Mouse (Mus musculus) intestine, postnatal 0 days (tissue): ENCODE data around the gene Agfg1. TPM values are rescaled to one million over a fixed set of nuclear protein-coding genes. Genes with fewer than 3 reads are reported as not detected.

Experiments
- ATAC-seq: fragments of 200-750 bp; cut with Nextera tagmentation; 2 replicates; pipeline ENCODE4 v1.8.0; 2017; ENCODE audit warnings: mild to moderate bottlenecking, moderate TSS enrichment, moderate library complexity
- H3K27ac ChIP-seq: fragments of 300-500 bp; sonication (generic); 2 replicates; pipeline ENCODE4 v1.5.1; 2014; ENCODE audit warnings: mild to moderate bottlenecking, low read depth, low read length, moderate library complexity
- H3K27me3 ChIP-seq: fragments of 300-500 bp; sonication (generic); replicated peaks from 2 replicates; pipeline ENCODE4 v1.6.1; 2014; ENCODE audit warnings: low read length, mixed read lengths; ENCODE audit not compliant: control insufficient read depth, insufficient read depth
- H3K36me3 ChIP-seq: fragments of 300-500 bp; sonication (generic); 2 replicates; pipeline ENCODE4 v1.6.1; 2014; ENCODE audit warnings: mild to moderate bottlenecking, moderate library complexity; ENCODE audit not compliant: control insufficient read depth, insufficient read depth
- H3K4me1 ChIP-seq: fragments of 300-500 bp; sonication (generic); replicated peaks from 2 replicates; pipeline ENCODE4 v1.6.1; 2014; ENCODE audit warnings: antibody characterized with exemption, low read length, mixed read lengths; ENCODE audit not compliant: control insufficient read depth, insufficient read depth
- H3K4me2 ChIP-seq: fragments of 300-500 bp; sonication (generic); replicated peaks from 2 replicates; pipeline ENCODE4 v1.6.1; 2014; ENCODE audit warnings: low read depth, mild to moderate bottlenecking, moderate library complexity
- H3K4me3 ChIP-seq: fragments of 300-500 bp; sonication (generic); 2 replicates; pipeline ENCODE4 v1.5.1; 2014; ENCODE audit warnings: low read depth, low read length
- H3K9ac ChIP-seq: fragments of 300-500 bp; sonication (generic); 2 replicates; pipeline ENCODE4 v1.6.1; 2014; ENCODE audit warnings: mild to moderate bottlenecking, low read depth, low read length
- H3K9me3 ChIP-seq: fragments of 300-500 bp; sonication (generic); 2 replicates; pipeline ENCODE4 v1.6.1; 2016; ENCODE audit warnings: mixed run types; ENCODE audit not compliant: control insufficient read depth
- CTCF ChIP-seq: sonication (generic); IDR thresholded peaks from 2 replicates; pipeline ENCODE4 v1.5.1; 2016; ENCODE audit warnings: low read depth, mild to moderate bottlenecking, control low read depth, antibody characterized with exemption, moderate library complexity
- WGBS: fragments of 180-500 bp; shearing (Covaris S2); extraction: QIAGEN DNeasy Blood & Tissue Kit; methylation state at CpG from one replicate; pipeline ENCODE4 v1.1.7; 2014; 5-methylcytosine and 5-hydroxymethylcytosine counted together
- polyA plus RNA-seq: library from polyadenylated mRNA; unstranded; fragments of >200 nt; fragmentation: Nextera tagmentation; extraction: Ambion mirVana; gene quantifications from 2 replicates; pipeline ENCODE4 v1.2.1, GENCODE M21; 2015

The Agfg1 gene
- polyA plus RNA-seq, 1 experiment from 2014 or later, result 35.8 TPM

DNA sequence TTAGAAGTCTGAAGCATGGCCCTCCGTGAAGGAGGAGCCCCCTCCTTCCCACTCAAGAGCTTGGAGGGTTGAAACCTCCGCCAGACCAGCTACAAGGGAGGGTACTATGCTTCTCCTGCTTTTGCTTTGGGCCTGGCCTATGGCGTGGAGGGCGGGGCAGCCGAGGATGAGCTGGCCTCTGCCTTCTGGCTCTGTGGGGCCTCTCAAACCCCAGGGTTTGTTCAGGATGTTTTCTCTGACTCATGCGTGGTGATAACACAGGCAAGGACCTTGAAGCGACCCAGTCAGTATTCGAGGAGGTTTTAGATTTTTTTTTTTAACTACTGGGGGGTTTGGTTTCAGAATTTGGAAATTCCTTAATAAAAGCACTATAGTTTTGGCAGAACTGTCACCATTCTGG lies 4.7 kb upstream of the Agfg1 start:
- TF ChIP-seq CTCF, result no peak
- H3K9me3 ChIP-seq, result no peaks in the 10 kb centered on the region
- peak; percentile 36 for ATAC-seq
- peak overlapping the region; percentile 35; the same call in 1 of the 2 replicates for H3K27ac ChIP-seq
- H3K4me1 ChIP-seq, result peaks cover 3% of the 10 kb centered on the region; the same call in 1 of the 2 replicates
- no peaks in the 10 kb centered on the region for H3K27me3 ChIP-seq
- no peak overlapping the region for H3K4me2 ChIP-seq
- H3K9ac ChIP-seq, result no peak overlapping the region
- no peaks in the 10 kb centered on the region for H3K36me3 ChIP-seq
- H3K4me3 ChIP-seq, result no peak overlapping the region
- 30% methylated on average over 8 of the region's 8 CpGs for WGBS

DNA sequence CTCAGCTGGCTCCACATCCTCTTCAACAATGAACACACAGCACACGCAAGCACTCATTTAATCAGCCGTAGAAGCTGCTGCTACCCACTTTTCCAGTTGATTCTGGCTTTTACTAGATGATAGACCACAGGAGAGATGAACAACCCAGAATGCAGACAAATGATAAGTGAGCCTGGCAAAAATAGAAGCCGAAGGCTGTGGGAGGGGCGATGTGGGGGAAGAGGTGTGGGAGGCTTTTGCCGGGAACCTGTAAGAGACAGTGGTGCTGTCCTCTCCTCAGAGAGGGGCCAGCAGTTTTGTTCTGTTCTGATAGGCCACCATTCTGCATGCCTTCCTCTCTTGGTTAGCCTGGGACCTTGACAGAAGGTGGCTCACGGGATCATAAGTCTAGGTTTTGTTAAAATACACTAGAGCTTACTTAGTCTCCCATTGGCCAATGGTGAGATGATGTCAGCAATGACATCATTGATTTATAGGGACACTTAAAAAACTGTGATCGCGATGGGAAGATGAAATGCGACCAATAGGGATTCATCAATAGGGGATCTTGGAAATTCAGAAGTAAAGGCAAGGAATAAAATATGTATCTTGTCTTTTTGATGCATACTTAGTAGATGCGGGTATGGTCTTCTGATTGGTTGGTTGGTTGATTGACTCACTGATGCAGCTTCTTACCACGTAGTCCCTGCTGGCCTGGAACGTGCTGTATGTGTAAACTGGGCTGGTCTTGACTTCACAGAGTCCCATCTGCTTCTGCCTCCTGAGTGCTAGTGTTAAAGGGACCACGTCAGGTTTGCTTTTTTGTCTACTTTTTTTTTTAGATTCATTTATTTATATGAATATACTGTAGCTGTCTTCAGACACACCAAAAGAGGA lies 2.7 kb upstream of the Agfg1 start:
- H3K4me1 ChIP-seq, result peaks cover 3% of the 10 kb centered on the region; the same call in 1 of the 2 replicates
- TF ChIP-seq CTCF, result no peak
- H3K9ac ChIP-seq, result no peak overlapping the region
- WGBS, result 86% methylated on average over 13 of the region's 13 CpGs
- H3K36me3 ChIP-seq, result no peaks in the 10 kb centered on the region
- no peaks in the 10 kb centered on the region for H3K27me3 ChIP-seq
- H3K9me3 ChIP-seq, result no peaks in the 10 kb centered on the region
- H3K27ac ChIP-seq, result no peak overlapping the region
- ATAC-seq, result no peak
- H3K4me3 ChIP-seq, result no peak overlapping the region
- H3K4me2 ChIP-seq, result no peak overlapping the region

DNA sequence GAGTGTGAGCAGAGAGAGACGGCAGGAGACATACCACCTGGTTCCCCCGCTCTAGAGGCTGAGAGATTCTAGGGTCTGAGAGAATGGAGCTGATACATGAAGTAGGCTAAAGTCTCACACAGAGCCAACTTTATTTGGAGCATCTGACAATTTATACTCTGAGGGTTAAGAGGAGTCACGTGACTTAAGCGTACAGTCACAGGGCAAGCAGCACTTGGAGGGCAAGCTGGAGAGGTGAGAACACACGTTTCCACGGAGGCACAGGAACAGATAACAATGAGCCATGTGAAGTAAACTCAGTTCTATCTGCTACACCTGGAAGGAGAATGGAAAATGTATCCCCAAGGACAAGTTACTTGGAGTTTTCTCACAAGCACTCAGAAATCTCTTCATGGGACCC lies 1.7 kb upstream of the Agfg1 start:
- WGBS, result 66% methylated on average over 6 of the region's 6 CpGs
- Histone ChIP-seq H3K4me2 (no peak overlapping the region), H3K9ac (no peak overlapping the region), H3K9me3 (no peaks in the 10 kb centered on the region), H3K27me3 (no peaks in the 10 kb centered on the region), H3K36me3 (peaks cover 4% of the 10 kb centered on the region; the same call in 1 of the 2 replicates), H3K4me1 (0 out of 2 replicates have a peak, but pooled peaks cover 3% of the 10 kb centered on the region), H3K27ac (no peak overlapping the region), H3K4me3 (no peak overlapping the region)
- ATAC-seq, result no peak
- TF ChIP-seq CTCF, result no peak

DNA sequence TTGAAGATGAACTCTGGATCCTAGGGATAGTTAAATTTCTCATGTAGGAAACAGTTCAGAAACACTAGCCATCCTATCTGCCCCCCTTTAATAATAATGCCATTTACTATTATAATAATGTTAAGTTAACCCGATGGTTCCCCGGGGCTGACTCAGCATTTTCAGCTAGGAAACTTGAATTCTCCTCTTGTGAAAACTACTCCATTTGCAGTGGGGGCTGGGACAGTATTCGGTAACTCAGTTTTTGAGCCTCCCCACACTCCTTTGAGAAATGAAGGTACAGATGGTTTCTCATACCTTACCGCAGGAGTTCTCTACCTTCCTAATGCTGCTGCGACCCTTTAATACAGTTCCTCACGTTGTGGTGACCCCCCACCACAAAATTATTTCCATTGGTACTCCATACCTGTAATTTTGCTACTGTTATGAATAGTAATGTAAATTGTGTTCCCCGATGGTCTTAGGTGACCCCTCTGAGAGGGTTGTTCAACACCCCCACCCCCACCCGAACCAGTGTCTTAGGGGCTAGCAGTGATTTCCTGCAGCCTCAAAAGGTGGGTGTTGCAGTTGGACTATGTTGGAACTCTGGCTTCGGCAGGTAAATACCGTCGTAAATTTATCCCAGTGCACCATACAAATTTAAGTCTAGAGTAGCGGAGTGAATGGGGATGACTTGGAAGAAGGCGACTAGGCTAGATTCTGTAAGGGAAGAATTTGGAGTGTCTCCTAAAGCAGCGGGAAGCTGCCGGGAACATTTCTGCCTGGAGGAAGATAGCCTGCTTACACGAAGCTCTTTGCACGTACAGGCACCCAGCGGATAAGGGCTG lies 601 bp upstream of the Agfg1 start:
- Histone ChIP-seq H3K4me2 (peak overlapping the region; percentile 87), H3K4me1 (0 out of 2 replicates have a peak, but pooled peaks cover 3% of the 10 kb centered on the region), H3K9me3 (no peaks in the 10 kb centered on the region), H3K36me3 (peaks cover 4% of the 10 kb centered on the region; the same call in 1 of the 2 replicates), H3K27ac (peak overlapping the region; percentile 11; the same call in 1 of the 2 replicates), H3K4me3 (peak overlapping the region; percentile 99), H3K27me3 (no peaks in the 10 kb centered on the region), H3K9ac (peak overlapping the region; percentile 94; the same call in 1 of the 2 replicates)
- TF ChIP-seq CTCF, result no peak
- no peak; the same call in 1 of the 2 replicates for ATAC-seq
- 31% methylated on average over 18 of the region's 18 CpGs for WGBS

DNA sequence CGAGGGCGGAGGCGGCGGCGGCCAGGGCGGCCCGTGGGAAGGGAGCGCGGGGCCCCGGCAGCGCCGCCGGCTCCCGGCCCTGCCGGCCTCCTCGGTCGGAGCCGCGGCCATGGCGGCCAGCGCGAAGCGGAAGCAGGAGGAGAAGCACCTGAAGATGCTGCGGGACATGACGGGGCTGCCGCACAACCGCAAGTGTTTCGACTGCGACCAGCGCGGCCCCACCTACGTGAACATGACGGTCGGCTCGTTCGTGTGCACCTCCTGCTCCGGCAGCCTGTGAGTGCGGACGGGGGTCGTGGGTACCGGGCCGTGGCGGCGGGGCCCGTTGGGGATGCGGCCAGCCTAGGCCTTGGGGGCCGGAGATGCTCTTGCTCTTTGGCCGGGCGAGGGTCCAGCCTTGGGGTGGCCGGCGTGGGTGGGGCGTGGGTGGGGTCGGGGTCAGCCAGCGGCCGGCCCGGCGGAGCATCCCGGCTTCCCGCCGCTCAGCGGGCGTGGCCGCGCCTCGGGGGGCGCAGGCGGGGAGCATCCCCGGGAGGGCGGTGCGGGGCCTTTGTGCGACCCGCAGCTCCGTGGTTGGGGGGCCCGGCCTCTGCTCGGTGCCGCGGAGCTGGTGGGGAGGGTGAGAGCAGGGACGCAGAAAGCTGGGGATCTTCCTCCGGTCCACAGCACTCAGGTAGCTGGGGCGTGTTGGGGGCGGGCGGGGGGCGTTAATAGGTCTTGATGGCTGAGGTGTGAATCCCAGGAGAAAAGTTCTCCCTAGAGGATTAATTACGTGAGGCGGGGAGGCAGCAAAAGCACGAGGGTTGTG lies 535 bp downstream of the Agfg1 start:
- WGBS, result under 1% methylated on average over 72 of the region's 86 CpGs

More for the DNA sequence above, 535 bp downstream of the Agfg1 start:
- Histone ChIP-seq H3K27me3 (no peaks in the 10 kb centered on the region), H3K9ac (peak overlapping the region; percentile 94), H3K4me3 (peak overlapping the region; percentile 99), H3K36me3 (peaks cover 4% of the 10 kb centered on the region; the same call in 1 of the 2 replicates), H3K4me2 (peak overlapping the region; percentile 87), H3K4me1 (0 out of 2 replicates have a peak, but pooled peaks cover 3% of the 10 kb centered on the region), H3K9me3 (no peaks in the 10 kb centered on the region), H3K27ac (peak overlapping the region; percentile 94)
- TF ChIP-seq CTCF, result no peak
- ATAC-seq, result peak; percentile 74
